ENCODE assay signal across 25 mouse cellular contexts in the genomic region with DNA sequence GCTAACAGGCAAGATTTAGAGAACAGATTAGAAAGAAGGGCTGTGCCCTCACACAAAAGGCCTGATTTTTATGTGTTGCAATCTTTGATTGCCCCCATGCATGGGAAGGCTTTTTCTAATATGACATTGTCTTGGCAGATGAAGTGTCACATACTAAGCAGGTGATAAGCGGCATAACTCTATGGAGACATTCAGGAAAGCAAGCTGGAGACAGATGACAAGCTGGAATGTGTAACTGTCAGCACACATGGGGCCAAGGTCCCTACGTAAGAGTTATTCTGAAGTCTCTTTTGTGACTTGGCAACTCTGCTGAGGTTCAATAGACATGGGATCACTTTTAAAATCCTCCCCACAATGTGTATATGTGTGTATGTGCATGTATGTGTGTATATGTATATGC. TPM values are rescaled to one million over a fixed set of nuclear protein-coding genes. Genes with fewer than 3 reads are reported as not detected.
DNase-seq lines count a peak whose midpoint lies in the region; ATAC-seq and TF ChIP-seq lines count a peak whose summit lies in the region.
"Had no signal": no experiment of that assay in that cellular context is flagged by ENCODE, and none has a peak within 500 bp of the region (broad histone marks: within the 10 kb centered on the region; RNA-seq: fewer than 3 reads in every experiment).

No protein-coding gene starts in this region.

- H3K9ac ChIP-seq in intestine, postnatal 0 days (ENCODE audit: low read depth, low read length): no peak overlapping the region
- no peak overlapping the region for H3K9ac ChIP-seq in intestine, embryonic 15.5 days
- no peak overlapping the region for H3K9ac ChIP-seq in heart, embryonic 11.5 days (ENCODE audit: low read depth, low read length)
- H3K9ac ChIP-seq in heart, postnatal 0 days (replicated peaks; ENCODE audit: low read depth, low read length): no peak overlapping the region
- H3K9ac ChIP-seq in midbrain, embryonic 14.5 days (replicated peaks; ENCODE audit: low read length): no peak overlapping the region
- H3K9ac ChIP-seq: embryonic facial prominence, embryonic 12.5 days; forebrain, postnatal 0 days; hindbrain, embryonic 15.5 days; kidney, embryonic 15.5 days; limb, embryonic 13.5 days; liver, embryonic 12.5 days; lung, embryonic 15.5 days; midbrain, embryonic 15.5 days; neural tube, embryonic 12.5 days; stomach, embryonic 15.5 days had no signal

- peak; percentile 51 to 65 for DNase-seq in heart, adult 9 months (ENCODE audit: low spot score in 2 of 2)
- DNase-seq in heart, postnatal 0 days (ENCODE audit: low spot score): peak; percentile 88
- DNase-seq in retina, embryonic 14.5 days (ENCODE audit: low spot score): no peak
- no peak for DNase-seq in midbrain, embryonic 14.5 days
- DNase-seq: adrenal gland, postnatal 36 days; B cell, adult 2 months; cerebellum, postnatal 10 days; forebrain, postnatal 0 days; gastrocnemius, postnatal 14 days; thymus, postnatal 25 days had no signal

- TF ChIP-seq CTCF in intestine, postnatal 0 days (IDR thresholded peaks at IDR 0.05; ENCODE audit: low read depth): no peak
- no peak for TF ChIP-seq CTCF in heart, postnatal 0 days (IDR thresholded peaks at IDR 0.05; ENCODE audit: low read depth)

- H3K4me1 ChIP-seq in intestine, postnatal 0 days (replicated peaks; ENCODE audit: control insufficient read depth, insufficient read depth, low read length): peaks cover 7% of the 10 kb centered on the region; the same call in 1 of the 2 replicates
- no peaks in the 10 kb centered on the region for H3K4me1 ChIP-seq in intestine, embryonic 15.5 days (replicated peaks)
- H3K4me1 ChIP-seq in heart, embryonic 11.5 days (ENCODE audit: control insufficient read depth, insufficient read depth, low read length): peaks cover 20% of the 10 kb centered on the region
- H3K4me1 ChIP-seq in heart, postnatal 0 days (ENCODE audit: control insufficient read depth, insufficient read depth): peaks cover 13% of the 10 kb centered on the region
- H3K4me1 ChIP-seq in midbrain, embryonic 14.5 days (ENCODE audit: control insufficient read depth, insufficient read depth, low read length): no peaks in the 10 kb centered on the region
- H3K4me1 ChIP-seq: hindbrain, embryonic 15.5 days; liver, embryonic 12.5 days; midbrain, embryonic 15.5 days; neural tube, embryonic 12.5 days; stomach, embryonic 15.5 days had no signal

- peak; percentile 87; the same call in 1 of the 2 replicates for TF ChIP-seq EP300 in heart, postnatal 0 days (IDR thresholded peaks at IDR 0.05; ENCODE audit: low read depth)

- no peaks in the 10 kb centered on the region for H3K36me3 ChIP-seq in intestine, postnatal 0 days (ENCODE audit: control insufficient read depth, insufficient read depth)
- H3K36me3 ChIP-seq in intestine, embryonic 15.5 days: no peaks in the 10 kb centered on the region
- no peaks in the 10 kb centered on the region for H3K36me3 ChIP-seq in heart, embryonic 11.5 days (ENCODE audit: control insufficient read depth, insufficient read depth, low read length)
- H3K36me3 ChIP-seq in heart, postnatal 0 days (replicated peaks; ENCODE audit: control insufficient read depth, insufficient read depth, low read length): no peaks in the 10 kb centered on the region
- H3K36me3 ChIP-seq in midbrain, embryonic 14.5 days (ENCODE audit: control insufficient read depth, insufficient read depth, low read length): no peaks in the 10 kb centered on the region
- H3K36me3 ChIP-seq: embryonic facial prominence, embryonic 12.5 days; G1E; hindbrain, embryonic 15.5 days; kidney, embryonic 15.5 days; limb, embryonic 13.5 days; liver, embryonic 12.5 days; lung, embryonic 15.5 days; midbrain, embryonic 15.5 days; neural tube, embryonic 12.5 days; stomach, embryonic 15.5 days had no signal

- WGBS in intestine, postnatal 0 days: 56% methylated on average over 2 of the region's 2 CpGs
- WGBS in intestine, embryonic 15.5 days: 76% methylated on average over 2 of the region's 2 CpGs
- WGBS in heart, embryonic 11.5 days (ENCODE audit: insufficient replicate concordance): 26% methylated on average over 2 of the region's 2 CpGs
- 22% methylated on average over 2 of the region's 2 CpGs for WGBS in heart, postnatal 0 days
- 76% methylated on average over 2 of the region's 2 CpGs for WGBS in midbrain, embryonic 14.5 days

- H3K4me3 ChIP-seq in intestine, postnatal 0 days (ENCODE audit: low read depth, low read length): no peak overlapping the region
- H3K4me3 ChIP-seq in intestine, embryonic 15.5 days (replicated peaks): no peak overlapping the region
- H3K4me3 ChIP-seq in heart, embryonic 11.5 days (ENCODE audit: low read depth, low read length): no peak overlapping the region
- H3K4me3 ChIP-seq in heart, postnatal 0 days (ENCODE audit: low read depth, low read length): no peak overlapping the region
- no peak overlapping the region for H3K4me3 ChIP-seq in midbrain, embryonic 14.5 days (replicated peaks; ENCODE audit: low read depth, low read length)
- H3K4me3 ChIP-seq: embryonic facial prominence, embryonic 12.5 days; hindbrain, embryonic 15.5 days; kidney, embryonic 15.5 days; limb, embryonic 13.5 days; liver, embryonic 12.5 days; lung, embryonic 15.5 days; midbrain, embryonic 15.5 days; neural tube, embryonic 12.5 days; stomach, embryonic 15.5 days had no signal

- no peak overlapping the region for H3K27ac ChIP-seq in intestine, postnatal 0 days (ENCODE audit: low read depth, low read length)
- no peak overlapping the region for H3K27ac ChIP-seq in intestine, embryonic 15.5 days
- peak overlapping the region; percentile 18 for H3K27ac ChIP-seq in heart, embryonic 11.5 days (ENCODE audit: low read depth, low read length)
- peak overlapping the region; percentile 77 for H3K27ac ChIP-seq in heart, postnatal 0 days (ENCODE audit: low read depth)
- no peak overlapping the region for H3K27ac ChIP-seq in midbrain, embryonic 14.5 days (replicated peaks; ENCODE audit: low read depth, low read length)
- H3K27ac ChIP-seq: embryonic facial prominence, embryonic 12.5 days; hindbrain, embryonic 15.5 days; kidney, embryonic 15.5 days; limb, embryonic 13.5 days; liver, embryonic 12.5 days; lung, embryonic 15.5 days; midbrain, embryonic 15.5 days; neural tube, embryonic 12.5 days; stomach, embryonic 15.5 days had no signal

- H3K4me2 ChIP-seq in intestine, postnatal 0 days (replicated peaks; ENCODE audit: low read depth): no peak overlapping the region
- H3K4me2 ChIP-seq in intestine, embryonic 15.5 days (replicated peaks): no peak overlapping the region
- H3K4me2 ChIP-seq in heart, embryonic 11.5 days: peak overlapping the region; percentile 27; the same call in 1 of the 2 replicates
- H3K4me2 ChIP-seq in heart, postnatal 0 days (ENCODE audit: low read depth, low read length): peak overlapping the region; percentile 18; the same call in 1 of the 2 replicates
- no peak overlapping the region for H3K4me2 ChIP-seq in midbrain, embryonic 14.5 days (ENCODE audit: low read length)
- H3K4me2 ChIP-seq: embryonic facial prominence, embryonic 12.5 days; hindbrain, embryonic 15.5 days; kidney, embryonic 15.5 days; limb, embryonic 13.5 days; liver, embryonic 12.5 days; lung, embryonic 15.5 days; midbrain, embryonic 15.5 days; neural tube, embryonic 12.5 days; stomach, embryonic 15.5 days had no signal

- peak; percentile 37; the same call in 1 of the 2 replicates for ATAC-seq in intestine, postnatal 0 days
- ATAC-seq in intestine, embryonic 15.5 days: no peak
- no peak; the same call in 1 of the 2 replicates for ATAC-seq in heart, embryonic 11.5 days (replicated peaks; ENCODE audit: insufficient number of reproducible peaks, low FRiP score, low TSS enrichment)
- ATAC-seq in heart, postnatal 0 days (ENCODE audit: insufficient read depth, low read depth): peak; percentile 90
- ATAC-seq in midbrain, embryonic 14.5 days (ENCODE audit: low FRiP score, low TSS enrichment): no peak
- ATAC-seq: forebrain, postnatal 0 days; intestine, embryonic 16.5 days; liver, embryonic 12.5 days; midbrain, embryonic 15.5 days; Patski had no signal

- no peaks in the 10 kb centered on the region for H3K9me3 ChIP-seq in intestine, postnatal 0 days (ENCODE audit: control insufficient read depth)
- H3K9me3 ChIP-seq in intestine, embryonic 15.5 days: no peaks in the 10 kb centered on the region
- H3K9me3 ChIP-seq in heart, embryonic 11.5 days (replicated peaks; ENCODE audit: control insufficient read depth, low read length): no peaks in the 10 kb centered on the region
- no peaks in the 10 kb centered on the region for H3K9me3 ChIP-seq in heart, postnatal 0 days (replicated peaks; ENCODE audit: control insufficient read depth, low read length)
- no peaks in the 10 kb centered on the region for H3K9me3 ChIP-seq in midbrain, embryonic 14.5 days (ENCODE audit: control insufficient read depth, low read length)
- H3K9me3 ChIP-seq: embryonic facial prominence, embryonic 12.5 days; G1E; hindbrain, embryonic 15.5 days; kidney, embryonic 15.5 days; limb, embryonic 13.5 days; liver, embryonic 12.5 days; lung, embryonic 15.5 days; midbrain, embryonic 15.5 days; neural tube, embryonic 12.5 days; stomach, embryonic 15.5 days had no signal

- no peaks in the 10 kb centered on the region for H3K27me3 ChIP-seq in intestine, postnatal 0 days (replicated peaks; ENCODE audit: control insufficient read depth, insufficient read depth, low read length)
- H3K27me3 ChIP-seq in intestine, embryonic 15.5 days (replicated peaks): no peaks in the 10 kb centered on the region
- no peaks in the 10 kb centered on the region for H3K27me3 ChIP-seq in heart, embryonic 11.5 days (ENCODE audit: control insufficient read depth, insufficient read depth, low read length)
- H3K27me3 ChIP-seq in heart, postnatal 0 days (ENCODE audit: control insufficient read depth, insufficient read depth, low read length): no peaks in the 10 kb centered on the region
- H3K27me3 ChIP-seq in midbrain, embryonic 14.5 days (ENCODE audit: control insufficient read depth, insufficient read depth, low read length): no peaks in the 10 kb centered on the region
- H3K27me3 ChIP-seq: embryonic facial prominence, embryonic 12.5 days; hindbrain, embryonic 15.5 days; kidney, embryonic 15.5 days; limb, embryonic 13.5 days; lung, embryonic 15.5 days; midbrain, embryonic 15.5 days; neural tube, embryonic 12.5 days; Patski; stomach, embryonic 15.5 days had no signal

RNA-seq across cellular contexts. Expression of gene Akap13, which starts 24.8 kb away (rescaled TPM):
- polyA plus RNA-seq in intestine, postnatal 0 days (2015; fragmentation: Nextera tagmentation; extraction: Ambion mirVana): 17.4 and 19.9 TPM in 2 replicates
- 29.4 and 31.2 TPM in 2 replicates for polyA plus RNA-seq in intestine, embryonic 15.5 days (2015; fragmentation: Nextera tagmentation; extraction: Ambion mirVana)
- 49.0 and 68.1 TPM in 2 replicates for polyA plus RNA-seq in heart, embryonic 11.5 days (2014; fragmentation: Nextera tagmentation; extraction: Ambion mirVana)
- 80.1 and 113 TPM in 2 replicates for total RNA-seq in heart, postnatal 0 days (2014; rRNA removed; ENCODE audit: low replicate concordance)
- 29.8 and 34.2 TPM in 2 replicates for polyA plus RNA-seq in heart, postnatal 0 days (2015; fragmentation: Nextera tagmentation; extraction: Ambion mirVana)
- 17.1 and 18.9 TPM in 2 replicates for polyA plus RNA-seq in midbrain, embryonic 14.5 days (2014; fragmentation: Nextera tagmentation; extraction: Ambion mirVana)

Comparison
In these comparisons a context has a peak if more than half of its experiments do, and no peak if none do; other contexts are left out.
1. ATAC-seq: peak in intestine, postnatal 0 days (single experiment) and heart, postnatal 0 days (single experiment); none in intestine, embryonic 15.5 days (single experiment), heart, embryonic 11.5 days (single experiment) and midbrain, embryonic 14.5 days (single experiment).
2. H3K27ac ChIP-seq: peak in heart, embryonic 11.5 days (single experiment) and heart, postnatal 0 days (single experiment); none in intestine, postnatal 0 days (single experiment), intestine, embryonic 15.5 days (single experiment) and midbrain, embryonic 14.5 days (single experiment).
3. H3K4me2 ChIP-seq: peak in heart, embryonic 11.5 days (single experiment) and heart, postnatal 0 days (single experiment); none in intestine, postnatal 0 days (single experiment), intestine, embryonic 15.5 days (single experiment) and midbrain, embryonic 14.5 days (single experiment).
4. DNase-seq: peak in heart, adult 9 months (2 of 2) and heart, postnatal 0 days (single experiment); none in retina, embryonic 14.5 days (single experiment) and midbrain, embryonic 14.5 days (single experiment).